Mouse (Mus musculus) spleen, adult 2 months (tissue): Measurements from ENCODE around the gene Pigb.

Experiments used
- CTCF ChIP-seq: fragments of 200-500 bp; IDR thresholded peaks from 2 replicates; pipeline ENCODE4 v1.5.1; 2011; ENCODE audit warnings: mild to moderate bottlenecking, inconsistent platforms; ENCODE audit not compliant: insufficient read depth, insufficient read length, insufficient replicate concordance; ENCODE audit errors: extremely low read depth
- POLR2A ChIP-seq: fragments of 200-500 bp; IDR thresholded peaks from 2 replicates; pipeline ENCODE4 v1.6.1; 2011; ENCODE audit warnings: low read depth, low read length, inconsistent platforms

DNA sequence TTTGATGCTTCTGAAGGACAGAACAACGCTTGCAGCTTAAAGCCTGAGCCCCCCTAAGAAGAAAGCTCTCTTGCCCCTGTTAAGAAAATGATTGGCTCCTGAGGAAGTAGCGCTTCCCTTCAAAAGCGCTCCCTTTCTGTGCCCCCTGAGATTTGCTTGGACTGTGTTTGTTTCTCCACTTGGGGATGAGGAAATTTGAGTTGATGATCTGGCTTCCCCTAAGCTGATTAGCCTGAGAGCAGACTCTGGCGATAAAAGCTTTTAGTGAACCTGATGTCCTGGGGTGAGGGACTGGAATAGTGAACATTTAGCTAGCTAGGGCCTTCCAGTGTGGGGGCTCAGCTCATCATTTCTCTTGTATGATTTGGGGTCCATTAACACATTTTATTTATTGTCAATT is 8.7 kb upstream of the Pigb start:
- TF ChIP-seq POLR2A (no peak), CTCF (no peak)
